Mouse (Mus musculus): Measurements from ENCODE around the gene Tsg101. TPM values are rescaled to one million over a fixed set of nuclear protein-coding genes. Genes with fewer than 3 reads are reported as not detected.

The Tsg101 gene
- polyA plus RNA-seq, 1 experiment: 123 TPM

GRCm38 (mm10) chr7:46880992-46881391 lies 38.8 kb downstream of the Tsg101 start:
- WGBS: 67% methylated on average over 2 of the region's 2 CpGs
- no peak for DNase-seq
- TF ChIP-seq CTCF (IDR thresholded peaks at IDR 0.05; ENCODE audit: borderline replicate concordance, control insufficient read depth, extremely low read depth, insufficient read depth, low read length, poor library complexity) (no peak), POLR2A (IDR thresholded peaks at IDR 0.05; ENCODE audit: control insufficient read depth, extremely low read depth, insufficient read depth, low read length, poor library complexity) (no peak)
- Histone ChIP-seq H3K4me1 (replicated peaks; ENCODE audit: control insufficient read depth, insufficient read depth, low read length) (no peaks in the 10 kb centered on the region), H3K4me3 (ENCODE audit: control insufficient read depth, insufficient read depth, low read length) (no peak overlapping the region), H3K36me3 (ENCODE audit: control insufficient read depth, insufficient read depth, low read length) (0 out of 2 replicates have a peak, but pooled peaks cover under 1% of the 10 kb centered on the region), H3K27ac (ENCODE audit: control insufficient read depth, insufficient read depth, low read length) (no peak overlapping the region), H3K27me3 (ENCODE audit: control insufficient read depth, insufficient read depth, low read length) (no peaks in the 10 kb centered on the region)

DNA sequence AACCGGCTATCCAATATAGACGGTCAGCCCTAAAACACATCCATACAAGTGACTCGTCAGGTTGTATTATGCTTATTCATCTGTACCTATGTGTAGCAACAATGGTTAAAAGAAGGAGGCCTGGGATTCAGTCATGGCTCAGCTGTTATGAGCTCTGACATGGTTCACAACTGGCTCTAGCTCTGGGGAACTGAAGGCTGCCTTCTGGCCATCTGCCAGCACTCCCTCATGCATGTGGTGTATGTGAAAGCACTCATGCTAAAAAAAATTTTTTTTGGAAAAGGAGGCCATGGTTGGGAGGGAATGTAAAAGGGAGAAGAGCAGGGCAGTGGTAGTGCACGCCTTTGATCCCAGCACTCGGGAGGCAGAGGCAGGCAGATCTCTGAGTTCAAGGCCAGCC lies 39.9 kb downstream of the Tsg101 start:
- Histone ChIP-seq H3K4me3 (ENCODE audit: control insufficient read depth, insufficient read depth, low read length) (no peak overlapping the region), H3K27ac (ENCODE audit: control insufficient read depth, insufficient read depth, low read length) (no peak overlapping the region), H3K27me3 (ENCODE audit: control insufficient read depth, insufficient read depth, low read length) (no peaks in the 10 kb centered on the region), H3K36me3 (ENCODE audit: control insufficient read depth, insufficient read depth, low read length) (no peaks in the 10 kb centered on the region), H3K4me1 (replicated peaks; ENCODE audit: control insufficient read depth, insufficient read depth, low read length) (no peaks in the 10 kb centered on the region)
- WGBS: 95% methylated on average over 5 of the region's 5 CpGs
- TF ChIP-seq POLR2A (IDR thresholded peaks at IDR 0.05; ENCODE audit: control insufficient read depth, extremely low read depth, insufficient read depth, low read length, poor library complexity) (no peak), CTCF (IDR thresholded peaks at IDR 0.05; ENCODE audit: borderline replicate concordance, control insufficient read depth, extremely low read depth, insufficient read depth, low read length, poor library complexity) (no peak)
- no peak for DNase-seq

- no peak overlapping the region for H3K4me3 ChIP-seq (ENCODE audit: control insufficient read depth, insufficient read depth, low read length)
- H3K36me3 ChIP-seq (ENCODE audit: control insufficient read depth, insufficient read depth, low read length): no peaks in the 10 kb centered on the region
- no peaks in the 10 kb centered on the region for H3K4me1 ChIP-seq (replicated peaks; ENCODE audit: control insufficient read depth, insufficient read depth, low read length)
- DNase-seq: no peak
- TF ChIP-seq CTCF (IDR thresholded peaks at IDR 0.05; ENCODE audit: borderline replicate concordance, control insufficient read depth, extremely low read depth, insufficient read depth, low read length, poor library complexity): no peak
- 71% methylated on average over 6 of the region's 6 CpGs for WGBS
- no peaks in the 10 kb centered on the region for H3K27me3 ChIP-seq (ENCODE audit: control insufficient read depth, insufficient read depth, low read length)
- no peak overlapping the region for H3K27ac ChIP-seq (ENCODE audit: control insufficient read depth, insufficient read depth, low read length)
These were observed 42.5 kb downstream of the Tsg101 start for GRCm38 (mm10) chr7:46877255-46877654.

DNA sequence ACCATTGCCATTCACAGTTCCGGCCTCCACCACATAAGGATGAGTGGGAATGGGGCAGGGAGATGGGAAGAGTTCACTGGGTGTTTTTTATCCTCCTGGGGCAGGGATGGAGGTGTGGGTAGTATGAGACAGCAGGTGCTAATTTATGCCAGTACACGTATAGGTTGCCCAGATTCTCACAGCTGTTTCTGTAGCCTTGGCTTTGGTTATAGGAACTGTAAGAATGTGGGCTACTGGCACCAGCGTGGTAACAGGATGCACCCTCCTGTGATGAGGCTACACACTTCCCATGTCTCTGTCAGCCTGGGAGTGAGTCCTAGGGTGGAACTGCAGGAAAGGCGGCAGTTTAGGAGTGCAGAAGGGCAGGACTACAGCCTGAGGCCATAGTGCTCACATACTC lies 42.9 kb downstream of the Tsg101 start:
- no peak overlapping the region for H3K4me3 ChIP-seq (ENCODE audit: control insufficient read depth, insufficient read depth, low read length)
- no peaks in the 10 kb centered on the region for H3K27me3 ChIP-seq (ENCODE audit: control insufficient read depth, insufficient read depth, low read length)
- WGBS: 35% methylated on average over 4 of the region's 4 CpGs
- no peak for DNase-seq
- no peaks in the 10 kb centered on the region for H3K4me1 ChIP-seq (replicated peaks; ENCODE audit: control insufficient read depth, insufficient read depth, low read length)
- H3K27ac ChIP-seq (ENCODE audit: control insufficient read depth, insufficient read depth, low read length): no peak overlapping the region
- TF ChIP-seq POLR2A (IDR thresholded peaks at IDR 0.05; ENCODE audit: control insufficient read depth, extremely low read depth, insufficient read depth, low read length, poor library complexity) (no peak), CTCF (IDR thresholded peaks at IDR 0.05; ENCODE audit: borderline replicate concordance, control insufficient read depth, extremely low read depth, insufficient read depth, low read length, poor library complexity) (no peak)
- no peaks in the 10 kb centered on the region for H3K36me3 ChIP-seq (ENCODE audit: control insufficient read depth, insufficient read depth, low read length)

GRCm38 (mm10) chr7:46871988-46872387 lies 47.8 kb downstream of the Tsg101 start:
- H3K36me3 ChIP-seq (ENCODE audit: control insufficient read depth, insufficient read depth, low read length): no peaks in the 10 kb centered on the region
- no peak for TF ChIP-seq CTCF (IDR thresholded peaks at IDR 0.05; ENCODE audit: borderline replicate concordance, control insufficient read depth, extremely low read depth, insufficient read depth, low read length, poor library complexity)
- 10% methylated on average over 4 of the region's 4 CpGs for WGBS
- no peak overlapping the region for H3K27ac ChIP-seq (ENCODE audit: control insufficient read depth, insufficient read depth, low read length)
- no peak for DNase-seq
- H3K4me3 ChIP-seq (ENCODE audit: control insufficient read depth, insufficient read depth, low read length): no peak overlapping the region
- 0 out of 2 replicates have a peak, but pooled peaks cover 2% of the 10 kb centered on the region for H3K4me1 ChIP-seq (replicated peaks; ENCODE audit: control insufficient read depth, insufficient read depth, low read length)
- no peaks in the 10 kb centered on the region for H3K27me3 ChIP-seq (ENCODE audit: control insufficient read depth, insufficient read depth, low read length)

DNA sequence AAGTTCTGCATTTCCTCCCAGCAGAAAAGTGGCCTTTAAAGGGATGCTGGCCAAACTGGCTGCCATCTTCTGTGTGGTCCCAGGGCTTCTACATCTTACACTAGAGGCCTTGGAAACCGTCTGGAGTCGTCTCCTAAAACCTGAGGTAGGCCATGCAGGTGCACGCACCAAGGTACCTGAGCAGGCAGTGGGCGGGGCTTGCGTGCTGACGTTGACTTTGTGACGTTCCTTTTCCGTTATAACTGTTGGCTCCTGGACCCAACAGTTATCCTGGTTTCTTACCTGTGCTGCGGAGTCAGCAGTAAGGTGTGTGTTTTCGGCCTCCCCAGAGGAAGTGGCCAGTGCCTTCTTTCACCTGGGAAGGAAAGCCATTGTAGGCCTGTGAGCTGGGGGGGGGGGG lies 58.8 kb downstream of the Tsg101 start, which contains the start of gene Ldhc:
Ldhc (plus strand) TSS at position 208 of the 400 bp plus-strand sequence.
- no peak within 1 kb of the TSS for H3K4me3 ChIP-seq (ENCODE audit: control insufficient read depth, insufficient read depth, low read length)
- WGBS: 87% methylated on average over 10 of the region's 10 CpGs
- H3K4me1 ChIP-seq (replicated peaks; ENCODE audit: control insufficient read depth, insufficient read depth, low read length): no peaks in the 10 kb centered on the region

DNA sequence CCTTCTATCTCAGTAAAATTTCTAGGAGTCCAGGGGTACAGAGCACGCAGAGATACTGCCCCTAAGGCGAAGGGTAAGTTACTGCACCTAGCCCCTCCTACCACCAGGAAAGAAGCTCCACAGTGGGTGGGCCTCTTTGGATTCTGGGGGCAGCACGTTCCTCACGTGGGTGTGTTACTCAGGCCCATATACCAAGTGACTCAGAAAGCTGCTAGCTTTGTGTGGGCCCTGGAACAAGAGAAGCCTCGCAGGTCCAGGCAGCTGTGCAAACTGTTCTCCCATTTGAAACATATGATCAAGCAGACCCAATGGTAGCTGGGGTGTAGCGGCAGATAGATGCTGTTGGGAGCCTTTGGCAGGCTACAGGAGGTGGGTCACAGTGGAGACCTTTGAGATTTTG lies 60.7 kb downstream of the Tsg101 start:
- no peaks in the 10 kb centered on the region for H3K27me3 ChIP-seq (ENCODE audit: control insufficient read depth, insufficient read depth, low read length)
- H3K27ac ChIP-seq (ENCODE audit: control insufficient read depth, insufficient read depth, low read length): no peak overlapping the region
- H3K4me1 ChIP-seq (replicated peaks; ENCODE audit: control insufficient read depth, insufficient read depth, low read length): no peaks in the 10 kb centered on the region
- DNase-seq: no peak
- TF ChIP-seq CTCF (IDR thresholded peaks at IDR 0.05; ENCODE audit: borderline replicate concordance, control insufficient read depth, extremely low read depth, insufficient read depth, low read length, poor library complexity) (no peak), POLR2A (IDR thresholded peaks at IDR 0.05; ENCODE audit: control insufficient read depth, extremely low read depth, insufficient read depth, low read length, poor library complexity) (no peak)
- no peak overlapping the region for H3K4me3 ChIP-seq (ENCODE audit: control insufficient read depth, insufficient read depth, low read length)
- WGBS: 91% methylated on average over 6 of the region's 6 CpGs
- H3K36me3 ChIP-seq (ENCODE audit: control insufficient read depth, insufficient read depth, low read length): peaks cover 22% of the 10 kb centered on the region

More for the DNA sequence above, 58.8 kb downstream of the Tsg101 start, which contains the start of gene Ldhc:
- peaks cover 3% of the 10 kb centered on the region; the same call in 1 of the 2 replicates for H3K36me3 ChIP-seq (ENCODE audit: control insufficient read depth, insufficient read depth, low read length)
- H3K27me3 ChIP-seq (ENCODE audit: control insufficient read depth, insufficient read depth, low read length): no peaks in the 10 kb centered on the region
- no peak within 1 kb of the TSS for H3K27ac ChIP-seq (ENCODE audit: control insufficient read depth, insufficient read depth, low read length)
- no peak for TF ChIP-seq CTCF (IDR thresholded peaks at IDR 0.05; ENCODE audit: borderline replicate concordance, control insufficient read depth, extremely low read depth, insufficient read depth, low read length, poor library complexity)
- no peak for TF ChIP-seq POLR2A (IDR thresholded peaks at IDR 0.05; ENCODE audit: control insufficient read depth, extremely low read depth, insufficient read depth, low read length, poor library complexity)
- no peak for DNase-seq
